Mouse (Mus musculus) hindbrain, embryonic 15.5 days (tissue): ENCODE measurements at regions not wholly inside any gene's neighbourhood (a gene's known extent, or its start where the extent isn't known, plus 50 kb on each side); places are given as distances from the start of the nearest gene placed in this dataset.

Experiments
- ATAC-seq: fragments of 200-750 bp; cut with Nextera tagmentation; 2 replicates; pipeline ENCODE4 v1.8.0; 2017; ENCODE audit warnings: low read depth, moderate number of reproducible peaks, moderate TSS enrichment; ENCODE audit not compliant: low FRiP score
- H3K27ac ChIP-seq: fragments of 300-500 bp; sonication (generic); replicated peaks from 2 replicates; pipeline ENCODE4 v1.5.1; 2015; ENCODE audit warnings: mild to moderate bottlenecking, inconsistent platforms
- H3K27me3 ChIP-seq: fragments of 300-500 bp; sonication (generic); 2 replicates; pipeline ENCODE4 v1.6.1; 2015; ENCODE audit warnings: control low read depth, inconsistent platforms
- H3K36me3 ChIP-seq: fragments of 300-500 bp; sonication (generic); 2 replicates; pipeline ENCODE4 v1.6.1; 2015; ENCODE audit warnings: control low read depth, inconsistent platforms
- H3K4me1 ChIP-seq: fragments of 300-500 bp; sonication (generic); replicated peaks from 2 replicates; pipeline ENCODE4 v1.6.1; 2015; ENCODE audit warnings: control low read depth, inconsistent platforms
- H3K4me2 ChIP-seq: fragments of 300-500 bp; sonication (generic); 2 replicates; pipeline ENCODE4 v1.6.1; 2015; ENCODE audit warnings: moderate library complexity, mild to moderate bottlenecking, inconsistent platforms
- H3K4me3 ChIP-seq: fragments of 300-500 bp; sonication (generic); 2 replicates; pipeline ENCODE4 v1.5.1; 2015; ENCODE audit warnings: mild to moderate bottlenecking, inconsistent platforms
- H3K9ac ChIP-seq: fragments of 300-500 bp; sonication (generic); 2 replicates; pipeline ENCODE4 v1.6.1; 2015; ENCODE audit warnings: inconsistent platforms
- H3K9me3 ChIP-seq: fragments of 300-500 bp; sonication (generic); 2 replicates; pipeline ENCODE4 v1.6.1; 2016; ENCODE audit warnings: control low read depth, inconsistent platforms
- WGBS: fragments of 180-500 bp; shearing (Covaris S2); methylation state at CpG from one replicate; pipeline ENCODE4 v1.1.7; 2015; 5-methylcytosine and 5-hydroxymethylcytosine counted together

GRCm38 (mm10) chr8:35877581-35877980, 112.0 kb downstream of the Gm19410 start:
- Histone ChIP-seq H3K4me1 (peaks cover 13% of the 10 kb centered on the region), H3K9me3 (no peaks in the 10 kb centered on the region), H3K27ac (no peak overlapping the region), H3K4me3 (no peak overlapping the region), H3K4me2 (no peak overlapping the region), H3K27me3 (no peaks in the 10 kb centered on the region), H3K9ac (no peak overlapping the region), H3K36me3 (no peaks in the 10 kb centered on the region)
- no peak for ATAC-seq
- WGBS = 71% methylated on average over 2 of the region's 2 CpGs

GRCm38 (mm10) chr8:35881810-35882209, 116.2 kb downstream of the Gm19410 start:
- no peak overlapping the region for H3K9ac ChIP-seq
- peaks cover 21% of the 10 kb centered on the region for H3K4me1 ChIP-seq
- ATAC-seq = no peak
- no peak overlapping the region for H3K4me2 ChIP-seq
- no peaks in the 10 kb centered on the region for H3K27me3 ChIP-seq
- H3K4me3 ChIP-seq = no peak overlapping the region
- H3K27ac ChIP-seq = no peak overlapping the region
- H3K36me3 ChIP-seq = no peaks in the 10 kb centered on the region
- H3K9me3 ChIP-seq = no peaks in the 10 kb centered on the region
- WGBS = 68% methylated on average over 5 of the region's 5 CpGs

- WGBS = 8% methylated on average over 12 of the region's 12 CpGs
Measured at GRCm38 (mm10) chr8:35882638-35883455, 117.3 kb downstream of the Gm19410 start.

GRCm38 (mm10) chr8:35883456-35883780, 117.8 kb downstream of the Gm19410 start:
- H3K27me3 ChIP-seq = no peaks in the 10 kb centered on the region
- peak overlapping the region; percentile 44 for H3K4me2 ChIP-seq
- no peak overlapping the region; the same call in 1 of the 2 replicates for H3K9ac ChIP-seq
- peak; percentile 67 for ATAC-seq
- peaks cover 17% of the 10 kb centered on the region for H3K4me1 ChIP-seq
- H3K4me3 ChIP-seq = no peak overlapping the region
- peak overlapping the region; percentile 77 for H3K27ac ChIP-seq
- H3K36me3 ChIP-seq = no peaks in the 10 kb centered on the region
- 13% methylated on average over 1 of the region's 1 CpGs for WGBS
- H3K9me3 ChIP-seq = no peaks in the 10 kb centered on the region

More at GRCm38 (mm10) chr8:35882638-35883455, 117.3 kb downstream of the Gm19410 start:
- peaks cover 17% of the 10 kb centered on the region for H3K4me1 ChIP-seq
- no peak overlapping the region for H3K4me3 ChIP-seq
- ATAC-seq = peak; percentile 80
- H3K36me3 ChIP-seq = no peaks in the 10 kb centered on the region
- no peaks in the 10 kb centered on the region for H3K27me3 ChIP-seq
- H3K27ac ChIP-seq = peak overlapping the region; percentile 77
- H3K9ac ChIP-seq = peak overlapping the region; percentile 21; the same call in 1 of the 2 replicates
- H3K4me2 ChIP-seq = peak overlapping the region; percentile 44
- H3K9me3 ChIP-seq = no peaks in the 10 kb centered on the region

- peaks cover 22% of the 10 kb centered on the region for H3K4me1 ChIP-seq
- H3K4me3 ChIP-seq = no peak overlapping the region
- H3K36me3 ChIP-seq = no peaks in the 10 kb centered on the region
- peak overlapping the region; percentile 77 for H3K27ac ChIP-seq
- 53% methylated on average over 6 of the region's 6 CpGs for WGBS
- no peak overlapping the region for H3K4me2 ChIP-seq
- no peaks in the 10 kb centered on the region for H3K27me3 ChIP-seq
- H3K9me3 ChIP-seq = no peaks in the 10 kb centered on the region
- ATAC-seq = 0 out of 2 replicates have a peak, but pooled peaks have one; percentile 54
- H3K9ac ChIP-seq = no peak overlapping the region
Measured at GRCm38 (mm10) chr8:35884545-35884944, 119.0 kb downstream of the Gm19410 start.

GRCm38 (mm10) chr8:35890083-35890482, 124.5 kb downstream of the Gm19410 start:
- no peak for ATAC-seq
- Histone ChIP-seq H3K27me3 (no peaks in the 10 kb centered on the region), H3K36me3 (no peaks in the 10 kb centered on the region), H3K4me1 (0 out of 2 replicates have a peak, but pooled peaks cover 5% of the 10 kb centered on the region), H3K9ac (no peak overlapping the region), H3K4me3 (no peak overlapping the region), H3K4me2 (no peak overlapping the region), H3K9me3 (no peaks in the 10 kb centered on the region), H3K27ac (no peak overlapping the region)
- WGBS = 91% methylated on average over 4 of the region's 4 CpGs

- 66% methylated on average over 6 of the region's 6 CpGs for WGBS
- Histone ChIP-seq H3K9ac (no peak overlapping the region), H3K27me3 (no peaks in the 10 kb centered on the region), H3K36me3 (no peaks in the 10 kb centered on the region), H3K27ac (no peak overlapping the region), H3K9me3 (no peaks in the 10 kb centered on the region), H3K4me3 (no peak overlapping the region), H3K4me2 (no peak overlapping the region), H3K4me1 (0 out of 2 replicates have a peak, but pooled peaks cover 5% of the 10 kb centered on the region)
- no peak for ATAC-seq
Measured at GRCm38 (mm10) chr8:35891769-35892168, 126.2 kb downstream of the Gm19410 start.

- WGBS = 83% methylated on average over 3 of the region's 3 CpGs
- H3K9me3 ChIP-seq = no peaks in the 10 kb centered on the region
- no peak for ATAC-seq
Measured at GRCm38 (mm10) chr8:35898493-35898892, 132.9 kb downstream of the Gm19410 start.

GRCm38 (mm10) chr8:35901490-35901889, 135.9 kb downstream of the Gm19410 start:
- Histone ChIP-seq H3K9me3 (no peaks in the 10 kb centered on the region), H3K4me3 (no peak overlapping the region), H3K4me2 (no peak overlapping the region), H3K36me3 (no peaks in the 10 kb centered on the region), H3K9ac (no peak overlapping the region), H3K27me3 (no peaks in the 10 kb centered on the region), H3K4me1 (peaks cover 9% of the 10 kb centered on the region), H3K27ac (no peak overlapping the region)
- ATAC-seq = no peak
- WGBS = 80% methylated on average over 7 of the region's 7 CpGs

More at GRCm38 (mm10) chr8:35898493-35898892, 132.9 kb downstream of the Gm19410 start:
- Histone ChIP-seq H3K4me2 (no peak overlapping the region), H3K4me1 (no peaks in the 10 kb centered on the region; the same call in 1 of the 2 replicates), H3K36me3 (no peaks in the 10 kb centered on the region), H3K4me3 (no peak overlapping the region), H3K9ac (no peak overlapping the region), H3K27me3 (no peaks in the 10 kb centered on the region), H3K27ac (no peak overlapping the region)

GRCm38 (mm10) chr8:35904711-35905450, 139.3 kb downstream of the Gm19410 start:
- WGBS = 41% methylated on average over 7 of the region's 7 CpGs
- Histone ChIP-seq H3K9ac (no peak overlapping the region), H3K36me3 (no peaks in the 10 kb centered on the region), H3K4me2 (no peak overlapping the region), H3K4me1 (peaks cover 9% of the 10 kb centered on the region), H3K27ac (peak overlapping the region; percentile 67), H3K4me3 (no peak overlapping the region), H3K9me3 (no peaks in the 10 kb centered on the region), H3K27me3 (no peaks in the 10 kb centered on the region)
- peak; percentile 69 for ATAC-seq

- 70% methylated on average over 2 of the region's 2 CpGs for WGBS
- no peaks in the 10 kb centered on the region for H3K27me3 ChIP-seq
- no peak overlapping the region for H3K4me2 ChIP-seq
- peaks cover 9% of the 10 kb centered on the region for H3K4me1 ChIP-seq
- H3K36me3 ChIP-seq = no peaks in the 10 kb centered on the region
- ATAC-seq = no peak
- H3K9me3 ChIP-seq = no peaks in the 10 kb centered on the region
- no peak overlapping the region for H3K4me3 ChIP-seq
- H3K27ac ChIP-seq = no peak overlapping the region
- H3K9ac ChIP-seq = no peak overlapping the region
Measured at GRCm38 (mm10) chr8:35907998-35908397, 142.4 kb downstream of the Gm19410 start.

- Histone ChIP-seq H3K27me3 (no peaks in the 10 kb centered on the region), H3K4me3 (no peak overlapping the region), H3K4me1 (no peaks in the 10 kb centered on the region), H3K9ac (no peak overlapping the region), H3K27ac (no peak overlapping the region), H3K4me2 (no peak overlapping the region), H3K9me3 (no peaks in the 10 kb centered on the region), H3K36me3 (no peaks in the 10 kb centered on the region)
- ATAC-seq = no peak
- 61% methylated on average over 9 of the region's 9 CpGs for WGBS
Measured at GRCm38 (mm10) chr8:35912264-35912663, 146.7 kb downstream of the Gm19410 start.
